Mouse (Mus musculus): ENCODE measurements around the gene Cyth1. TPM values are rescaled to one million over a fixed set of nuclear protein-coding genes. Genes with fewer than 3 reads are reported as not detected.

Gene Cyth1
- polyA plus RNA-seq, 1 experiment from 2014 or later: 17.7 TPM

DNA sequence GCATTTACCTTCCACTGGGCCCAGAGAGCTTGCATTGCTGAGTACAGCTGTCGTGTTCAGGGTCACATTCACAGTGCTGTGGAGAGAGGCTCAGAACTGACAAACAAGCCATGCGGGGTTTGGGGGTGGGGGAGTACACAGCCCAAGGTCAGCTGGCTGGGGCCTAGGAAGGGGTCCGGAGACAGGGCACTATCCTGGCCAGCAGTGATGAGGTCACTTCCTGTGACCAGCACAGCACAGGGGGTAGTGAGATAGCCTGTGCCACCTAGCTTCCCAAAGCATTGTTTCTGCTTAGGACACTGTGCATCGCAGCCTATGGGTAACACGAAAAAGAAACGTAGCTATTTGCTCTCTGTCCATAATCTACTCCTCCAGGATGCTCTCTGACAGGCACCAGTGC, 87.2 kb downstream of the Cyth1 start:
- H3K36me3 ChIP-seq (ENCODE audit: control insufficient read depth, insufficient read depth, low read length): peaks cover 20% of the 10 kb centered on the region
- no peak overlapping the region for H3K27ac ChIP-seq (ENCODE audit: low read depth, low read length)
- H3K4me2 ChIP-seq (ENCODE audit: low read depth, low read length): no peak overlapping the region
- WGBS: 78% methylated on average over 6 of the region's 6 CpGs
- no peak overlapping the region for H3K9ac ChIP-seq (replicated peaks; ENCODE audit: low read depth, low read length)
- H3K4me3 ChIP-seq (ENCODE audit: low read depth, low read length): no peak overlapping the region
- no peaks in the 10 kb centered on the region for H3K9me3 ChIP-seq (ENCODE audit: control insufficient read depth, low read length)
- H3K27me3 ChIP-seq (ENCODE audit: control insufficient read depth, insufficient read depth, low read length): no peaks in the 10 kb centered on the region
- H3K4me1 ChIP-seq (ENCODE audit: control insufficient read depth, insufficient read depth, low read length): no peaks in the 10 kb centered on the region
- ATAC-seq (ENCODE audit: low read depth): no peak

DNA sequence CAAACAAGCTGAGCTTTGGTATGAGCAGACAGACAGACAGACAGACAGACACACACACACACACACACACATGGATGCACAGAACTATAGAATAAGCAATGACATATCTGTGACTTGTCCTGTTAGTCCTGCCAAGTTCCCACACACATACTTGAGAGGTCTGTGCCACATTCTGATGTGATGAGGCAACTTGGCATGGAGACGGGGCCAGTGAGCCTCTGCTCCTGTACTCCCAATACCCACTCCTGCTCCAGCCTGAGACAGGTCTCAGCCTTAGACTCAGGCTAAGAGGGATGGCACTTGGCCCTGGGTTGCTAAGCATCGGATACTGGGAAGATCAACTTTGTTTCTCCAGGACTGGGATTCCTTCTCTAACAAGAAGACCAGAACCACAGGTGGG, 87.6 kb downstream of the Cyth1 start:
- ATAC-seq (ENCODE audit: low read depth): no peak
- Histone ChIP-seq H3K9me3 (ENCODE audit: control insufficient read depth, low read length) (no peaks in the 10 kb centered on the region), H3K4me2 (ENCODE audit: low read depth, low read length) (no peak overlapping the region), H3K4me1 (ENCODE audit: control insufficient read depth, insufficient read depth, low read length) (no peaks in the 10 kb centered on the region), H3K36me3 (ENCODE audit: control insufficient read depth, insufficient read depth, low read length) (peaks cover 15% of the 10 kb centered on the region), H3K4me3 (ENCODE audit: low read depth, low read length) (no peak overlapping the region), H3K9ac (replicated peaks; ENCODE audit: low read depth, low read length) (no peak overlapping the region), H3K27me3 (ENCODE audit: control insufficient read depth, insufficient read depth, low read length) (no peaks in the 10 kb centered on the region), H3K27ac (ENCODE audit: low read depth, low read length) (no peak overlapping the region)
- WGBS: 78% methylated on average over 2 of the region's 2 CpGs

GRCm38 (mm10) chr11:118158753-118159152, 89.6 kb downstream of the Cyth1 start:
- no peak overlapping the region for H3K9ac ChIP-seq (replicated peaks; ENCODE audit: low read depth, low read length)
- no peak overlapping the region for H3K4me3 ChIP-seq (ENCODE audit: low read depth, low read length)
- no peaks in the 10 kb centered on the region for H3K36me3 ChIP-seq (ENCODE audit: control insufficient read depth, insufficient read depth, low read length)
- no peak overlapping the region for H3K4me2 ChIP-seq (ENCODE audit: low read depth, low read length)
- H3K27me3 ChIP-seq (ENCODE audit: control insufficient read depth, insufficient read depth, low read length): no peaks in the 10 kb centered on the region
- ATAC-seq (ENCODE audit: low read depth): no peak
- H3K4me1 ChIP-seq (ENCODE audit: control insufficient read depth, insufficient read depth, low read length): no peaks in the 10 kb centered on the region
- WGBS: 68% methylated on average over 4 of the region's 4 CpGs
- no peaks in the 10 kb centered on the region for H3K9me3 ChIP-seq (ENCODE audit: control insufficient read depth, low read length)
- no peak overlapping the region for H3K27ac ChIP-seq (ENCODE audit: low read depth, low read length)

DNA sequence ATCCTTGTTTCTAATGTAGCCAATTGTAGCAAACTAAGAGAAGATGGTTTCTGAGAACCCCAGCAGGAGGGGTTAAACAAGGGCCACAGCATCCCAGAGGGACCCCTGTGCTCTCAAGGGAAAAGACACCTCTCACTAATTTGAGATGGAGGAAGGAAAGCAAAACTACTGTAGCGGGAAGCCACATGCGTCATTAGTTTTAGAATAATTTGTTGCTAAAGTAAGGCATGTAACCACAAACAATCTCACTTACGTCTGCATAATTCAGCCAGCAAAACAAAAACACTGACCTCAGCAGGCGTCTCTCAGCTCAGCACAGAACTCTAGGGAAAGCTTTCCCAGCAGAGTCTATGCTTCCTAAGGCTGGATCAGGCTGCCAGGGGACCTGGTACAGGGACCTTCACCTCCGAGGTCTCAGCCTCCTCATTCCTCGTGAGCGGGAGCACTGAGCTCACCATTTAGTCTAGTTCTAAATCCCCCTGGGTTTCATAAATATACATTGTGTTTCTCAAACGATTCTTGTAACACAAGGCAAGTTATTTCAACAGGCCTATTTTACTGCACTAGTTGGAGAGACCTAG, 91.8 kb downstream of the Cyth1 start:
- no peaks in the 10 kb centered on the region for H3K9me3 ChIP-seq (ENCODE audit: control insufficient read depth, low read length)
- no peak overlapping the region for H3K4me3 ChIP-seq (ENCODE audit: low read depth, low read length)
- H3K36me3 ChIP-seq (ENCODE audit: control insufficient read depth, insufficient read depth, low read length): no peaks in the 10 kb centered on the region
- 65% methylated on average over 8 of the region's 8 CpGs for whole genome bisulfite sequencing
- no peaks in the 10 kb centered on the region for H3K27me3 ChIP-seq (ENCODE audit: control insufficient read depth, insufficient read depth, low read length)
- no peaks in the 10 kb centered on the region for H3K4me1 ChIP-seq (ENCODE audit: control insufficient read depth, insufficient read depth, low read length)
- H3K9ac ChIP-seq (replicated peaks; ENCODE audit: low read depth, low read length): no peak overlapping the region
- no peak overlapping the region for H3K27ac ChIP-seq (ENCODE audit: low read depth, low read length)
- no peak overlapping the region for H3K4me2 ChIP-seq (ENCODE audit: low read depth, low read length)
- no peak for ATAC-seq (ENCODE audit: low read depth)

GRCm38 (mm10) chr11:118152964-118153363, 95.4 kb downstream of the Cyth1 start:
- H3K27me3 ChIP-seq (ENCODE audit: control insufficient read depth, insufficient read depth, low read length): no peaks in the 10 kb centered on the region
- 94% methylated on average over 4 of the region's 4 CpGs for WGBS
- H3K4me2 ChIP-seq (ENCODE audit: low read depth, low read length): no peak overlapping the region
- peaks cover 7% of the 10 kb centered on the region; the same call in 1 of the 2 replicates for H3K4me1 ChIP-seq (ENCODE audit: control insufficient read depth, insufficient read depth, low read length)
- H3K9ac ChIP-seq (replicated peaks; ENCODE audit: low read depth, low read length): no peak overlapping the region
- no peaks in the 10 kb centered on the region for H3K9me3 ChIP-seq (ENCODE audit: control insufficient read depth, low read length)
- no peak overlapping the region for H3K27ac ChIP-seq (ENCODE audit: low read depth, low read length)
- H3K4me3 ChIP-seq (ENCODE audit: low read depth, low read length): no peak overlapping the region
- ATAC-seq (ENCODE audit: low read depth): no peak
- H3K36me3 ChIP-seq (ENCODE audit: control insufficient read depth, insufficient read depth, low read length): no peaks in the 10 kb centered on the region

- Histone ChIP-seq H3K4me3 (ENCODE audit: low read depth, low read length) (no peak overlapping the region), H3K9ac (replicated peaks; ENCODE audit: low read depth, low read length) (no peak overlapping the region), H3K9me3 (ENCODE audit: control insufficient read depth, low read length) (no peaks in the 10 kb centered on the region), H3K4me1 (ENCODE audit: control insufficient read depth, insufficient read depth, low read length) (peaks cover 7% of the 10 kb centered on the region; the same call in 1 of the 2 replicates), H3K27ac (ENCODE audit: low read depth, low read length) (no peak overlapping the region), H3K27me3 (ENCODE audit: control insufficient read depth, insufficient read depth, low read length) (no peaks in the 10 kb centered on the region), H3K4me2 (ENCODE audit: low read depth, low read length) (no peak overlapping the region), H3K36me3 (ENCODE audit: control insufficient read depth, insufficient read depth, low read length) (no peaks in the 10 kb centered on the region)
- WGBS: 92% methylated on average over 5 of the region's 5 CpGs
- no peak for ATAC-seq (ENCODE audit: low read depth)
These were observed 96.8 kb downstream of the Cyth1 start for GRCm38 (mm10) chr11:118151423-118152180.

GRCm38 (mm10) chr11:118150115-118150701, 98.2 kb downstream of the Cyth1 start:
- no peaks in the 10 kb centered on the region for H3K9me3 ChIP-seq (ENCODE audit: control insufficient read depth, low read length)
- H3K4me1 ChIP-seq (ENCODE audit: control insufficient read depth, insufficient read depth, low read length): peaks cover 7% of the 10 kb centered on the region; the same call in 1 of the 2 replicates
- H3K9ac ChIP-seq (replicated peaks; ENCODE audit: low read depth, low read length): no peak overlapping the region
- H3K36me3 ChIP-seq (ENCODE audit: control insufficient read depth, insufficient read depth, low read length): no peaks in the 10 kb centered on the region
- no peak for ATAC-seq (ENCODE audit: low read depth)
- no peak overlapping the region for H3K4me2 ChIP-seq (ENCODE audit: low read depth, low read length)
- no peaks in the 10 kb centered on the region for H3K27me3 ChIP-seq (ENCODE audit: control insufficient read depth, insufficient read depth, low read length)
- H3K4me3 ChIP-seq (ENCODE audit: low read depth, low read length): no peak overlapping the region
- no peak overlapping the region for H3K27ac ChIP-seq (ENCODE audit: low read depth, low read length)
- 62% methylated on average over 9 of the region's 9 CpGs for WGBS

DNA sequence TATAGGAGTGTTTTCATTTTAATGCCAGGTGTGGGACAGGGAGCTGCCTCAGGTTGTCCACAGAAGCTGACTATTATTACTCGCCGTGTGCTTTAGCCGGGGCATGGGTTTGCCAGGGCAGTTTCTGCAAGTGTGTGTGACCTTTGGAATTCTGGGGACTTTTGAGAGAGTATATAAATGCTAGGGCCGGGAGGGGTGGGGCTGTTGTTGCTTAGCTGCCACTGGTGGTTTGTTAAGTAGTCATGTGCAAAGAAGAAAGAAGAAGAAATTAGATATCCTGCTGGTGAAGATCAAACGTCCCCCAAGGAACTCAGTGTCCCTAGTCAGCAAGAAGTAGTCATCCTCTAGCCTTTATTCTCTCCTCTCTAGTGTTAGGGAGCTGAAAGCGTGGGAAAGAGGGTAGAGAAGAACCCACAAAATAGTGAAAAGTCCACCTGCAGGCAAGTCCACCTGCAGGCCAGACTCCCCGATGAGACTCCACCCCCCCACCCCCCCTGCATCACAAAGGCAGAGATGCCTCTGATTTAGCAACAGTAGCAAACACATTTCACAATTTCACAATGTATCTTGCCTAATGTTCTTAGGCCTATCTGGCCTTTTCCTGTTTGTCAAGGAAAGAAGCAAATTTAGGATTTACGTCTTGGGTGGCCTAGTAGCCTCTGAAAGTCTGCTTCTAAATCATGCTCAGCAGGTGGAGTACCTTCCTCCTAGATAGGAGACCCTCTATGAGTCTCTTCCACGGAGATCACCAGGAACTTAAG, 100.3 kb downstream of the Cyth1 start:
- no peak for ATAC-seq (ENCODE audit: low read depth)
- 70% methylated on average over 9 of the region's 9 CpGs for WGBS

More for the DNA sequence above, 100.3 kb downstream of the Cyth1 start:
- Histone ChIP-seq H3K27ac (ENCODE audit: low read depth, low read length) (no peak overlapping the region), H3K36me3 (ENCODE audit: control insufficient read depth, insufficient read depth, low read length) (no peaks in the 10 kb centered on the region), H3K9me3 (ENCODE audit: control insufficient read depth, low read length) (no peaks in the 10 kb centered on the region), H3K27me3 (ENCODE audit: control insufficient read depth, insufficient read depth, low read length) (no peaks in the 10 kb centered on the region), H3K4me2 (ENCODE audit: low read depth, low read length) (no peak overlapping the region), H3K4me1 (ENCODE audit: control insufficient read depth, insufficient read depth, low read length) (peaks cover 7% of the 10 kb centered on the region), H3K9ac (replicated peaks; ENCODE audit: low read depth, low read length) (no peak overlapping the region), H3K4me3 (ENCODE audit: low read depth, low read length) (no peak overlapping the region)
